Mouse (Mus musculus): ENCODE measurements around the gene Cacnb2. TPM values are rescaled to one million over a fixed set of nuclear protein-coding genes. Genes with fewer than 3 reads are reported as not detected.
"Not testable (repeated sequence)": the region's sequence is repeated elsewhere in the genome, so short reads cannot be mapped to it uniquely, and the experiment has no call there.

Cacnb2 gene
- total RNA-seq, 2 experiments from 2014 or later, result 16.5 to 25.0 TPM

DNA sequence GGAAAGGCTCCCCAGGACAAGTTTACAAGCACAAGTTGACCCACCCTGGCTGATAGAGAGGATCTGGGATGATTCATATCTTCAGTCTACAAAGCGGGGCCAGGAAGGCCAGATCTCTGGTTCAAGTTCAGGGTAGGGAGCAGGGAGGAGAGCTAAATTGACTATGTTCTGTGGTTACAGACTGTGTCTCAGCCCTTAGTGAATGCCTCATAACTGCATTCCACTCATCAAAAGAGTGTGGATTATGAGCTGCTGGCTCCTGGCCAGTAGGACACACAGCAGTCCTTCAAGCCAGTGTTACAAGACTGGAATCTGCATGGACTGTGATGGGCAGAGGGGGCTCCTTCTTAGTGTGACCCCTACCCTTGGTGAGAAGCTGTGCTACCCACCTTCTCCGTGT lies 48.4 kb downstream of the Cacnb2 start:
- intact Hi-C loops (cut with DNase I), result no loop called here
- DNase-seq, result peak; percentile 15

GRCm38 (mm10) chr2:14656673-14657072 lies 53.8 kb downstream of the Cacnb2 start:
- intact Hi-C loops (cut with DNase I), result no loop called here
- DNase-seq, result no peak

DNA sequence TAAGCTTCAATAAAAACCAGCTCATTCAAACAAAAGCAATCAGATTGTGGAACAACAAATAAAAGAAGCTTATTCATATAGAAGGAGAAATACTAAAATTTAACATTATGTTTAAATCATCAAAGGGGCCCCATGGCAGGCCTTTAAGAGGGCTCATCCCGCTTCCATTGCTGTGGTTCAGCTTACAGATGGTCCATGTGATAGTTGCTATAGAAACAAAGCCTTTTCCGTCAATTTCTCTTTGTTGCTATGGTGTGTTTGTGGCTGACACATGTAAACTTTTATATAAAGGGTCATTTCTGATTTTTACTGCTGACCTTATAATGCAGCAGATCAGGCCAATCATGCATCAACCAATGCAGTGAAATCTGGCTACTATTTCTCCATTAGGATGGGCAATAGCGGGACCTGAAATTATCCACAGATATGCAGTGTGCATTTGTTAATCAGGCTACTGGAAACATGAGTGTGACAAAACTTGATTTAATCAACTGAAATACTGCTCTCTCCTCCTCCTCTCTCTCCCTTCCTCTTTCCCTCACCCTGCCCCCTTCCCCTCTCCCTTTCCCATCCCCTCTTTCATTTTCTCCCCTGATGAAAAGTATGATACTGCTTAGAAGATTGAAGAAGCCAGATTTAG lies 54.4 kb downstream of the Cacnb2 start:
- intact Hi-C loops (cut with DNase I), result no loop called here
- DNase-seq, result no peak

DNA sequence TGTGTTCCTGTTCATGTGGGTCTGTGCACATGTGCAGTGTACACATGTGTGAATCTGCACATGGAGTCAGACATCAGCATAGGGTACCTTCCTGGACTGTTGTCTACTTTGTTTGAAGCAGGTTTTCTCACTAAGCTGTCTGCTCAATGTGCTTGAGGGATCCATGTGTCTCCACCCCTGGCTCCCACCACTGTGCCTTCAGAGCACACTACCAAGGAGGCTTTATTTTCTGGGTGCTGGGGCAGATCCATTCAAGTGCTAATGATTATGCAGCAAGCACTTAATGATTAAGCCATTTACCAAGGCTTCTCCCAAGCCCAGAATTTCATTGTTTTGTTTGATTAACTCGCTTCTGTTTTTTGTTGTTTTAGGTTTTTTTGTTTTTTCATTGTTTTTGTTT lies 62.3 kb downstream of the Cacnb2 start:
- intact Hi-C loops (cut with DNase I), result no loop called here
- no peak for DNase-seq

GRCm38 (mm10) chr2:14672117-14672516 lies 69.2 kb downstream of the Cacnb2 start:
- no peak for DNase-seq
- intact Hi-C loops (cut with DNase I), result loop anchor here (10.0 kb wide), 1 partner anchor 507 kb away; no protein-coding TSS in a partner anchor

GRCm38 (mm10) chr2:14676885-14677516 lies 74.1 kb downstream of the Cacnb2 start:
- DNase-seq, result peak; percentile 48

GRCm38 (mm10) chr2:14684231-14684630 lies 81.3 kb downstream of the Cacnb2 start:
- intact Hi-C loops (cut with DNase I), result no loop called here

More at GRCm38 (mm10) chr2:14676885-14677516, 74.1 kb downstream of the Cacnb2 start:
- intact Hi-C loops (cut with DNase I), result loop anchor here (10.0 kb wide), 1 partner anchor 512 kb away; no protein-coding TSS in a partner anchor

DNA sequence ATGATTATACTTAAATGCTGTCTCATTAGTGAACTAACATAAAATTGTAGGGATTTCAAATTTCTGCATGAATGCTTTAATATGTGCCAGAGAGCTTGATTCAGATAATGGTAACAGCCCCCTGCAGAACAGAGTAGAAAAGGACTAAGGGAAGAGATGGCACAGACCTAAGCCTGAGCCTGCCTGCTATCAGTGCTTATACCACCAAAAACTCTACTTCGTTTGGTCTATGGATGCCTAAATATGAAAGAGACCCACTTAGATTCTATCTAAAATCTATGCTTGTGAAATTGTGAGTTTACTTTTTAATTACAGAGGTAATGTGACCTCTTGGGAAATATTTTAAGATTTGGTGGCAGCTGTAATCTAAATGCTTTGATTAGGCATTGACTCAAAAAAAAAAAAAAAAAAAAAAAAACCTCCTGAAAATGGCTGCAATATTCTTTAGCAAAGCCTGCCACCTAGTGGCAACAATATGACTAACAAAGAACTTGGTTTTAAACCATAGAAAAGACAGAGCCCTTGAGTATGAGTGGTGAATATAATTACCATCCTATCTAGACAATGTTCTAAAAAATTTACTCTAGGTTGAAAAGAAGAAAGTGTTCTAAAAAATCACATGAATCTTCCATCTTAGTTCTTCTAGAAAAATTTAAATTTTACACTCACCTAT lies 100.2 kb downstream of the Cacnb2 start:
- intact Hi-C loops (cut with DNase I), result loop anchor here (5.0 to 10.0 kb wide), 4 partner anchors 398 to 1408 kb away; no protein-coding TSS in a partner anchor
- peak; percentile 24 for DNase-seq

More at GRCm38 (mm10) chr2:14684231-14684630, 81.3 kb downstream of the Cacnb2 start:
- no peak for DNase-seq

DNA sequence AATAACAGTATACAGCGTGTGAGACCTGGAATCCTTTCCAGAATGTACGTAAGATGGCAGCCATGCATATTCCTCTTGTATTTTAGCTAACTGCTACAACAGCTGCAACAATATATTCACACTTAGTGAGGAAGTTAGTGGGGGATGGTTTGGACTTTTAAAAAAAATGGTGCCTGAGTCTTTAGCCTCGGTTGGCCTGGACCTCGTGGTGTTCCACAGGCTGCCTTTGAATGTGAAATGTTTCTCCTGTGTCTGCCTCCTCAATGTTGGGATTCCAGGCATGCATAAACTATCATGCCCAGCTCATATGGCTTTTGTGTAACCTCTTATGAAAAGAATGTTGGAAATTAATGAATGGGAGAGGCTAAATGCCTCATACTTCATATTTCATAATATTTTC lies 100.8 kb downstream of the Cacnb2 start:
- intact Hi-C loops (cut with DNase I), result loop anchor here (5.0 to 10.0 kb wide), 4 partner anchors 399 to 1409 kb away; no protein-coding TSS in a partner anchor
- DNase-seq, result no peak

DNA sequence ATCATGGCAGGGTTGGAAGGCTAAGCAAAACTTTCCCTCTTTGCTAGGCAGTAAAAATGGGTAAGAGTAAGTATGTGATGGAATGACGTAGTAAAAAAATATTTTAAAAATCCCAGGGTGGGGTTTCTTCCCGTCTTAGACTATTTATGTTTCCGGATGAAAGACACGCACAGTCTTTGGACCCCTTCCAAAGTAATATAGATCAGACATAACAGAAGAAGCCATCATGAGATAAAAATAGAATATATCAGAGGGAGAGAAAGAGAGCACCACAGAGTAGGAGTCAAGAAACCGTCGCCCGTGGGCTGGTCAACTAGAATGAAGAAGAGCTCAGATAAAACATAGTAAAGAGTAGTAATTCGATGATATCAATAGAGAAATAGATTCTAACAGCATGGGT lies 107.4 kb downstream of the Cacnb2 start:
- intact Hi-C loops (cut with DNase I), result no loop called here
- DNase-seq, result no peak

- DNase-seq, result peak; percentile 1
- intact Hi-C loops (cut with DNase I), result no loop called here
Observed at GRCm38 (mm10) chr2:14711751-14712150, 108.9 kb downstream of the Cacnb2 start.

GRCm38 (mm10) chr2:14713049-14713448 lies 110.2 kb downstream of the Cacnb2 start:
- intact Hi-C loops (cut with DNase I), result no loop called here
- no peak for DNase-seq

GRCm38 (mm10) chr2:14716666-14717065 lies 113.8 kb downstream of the Cacnb2 start:
- no peak for DNase-seq

GRCm38 (mm10) chr2:14719119-14719718 lies 116.3 kb downstream of the Cacnb2 start:
- intact Hi-C loops (cut with DNase I), result no loop called here
- DNase-seq, result no peak

More at GRCm38 (mm10) chr2:14716666-14717065, 113.8 kb downstream of the Cacnb2 start:
- intact Hi-C loops (cut with DNase I), result no loop called here

DNA sequence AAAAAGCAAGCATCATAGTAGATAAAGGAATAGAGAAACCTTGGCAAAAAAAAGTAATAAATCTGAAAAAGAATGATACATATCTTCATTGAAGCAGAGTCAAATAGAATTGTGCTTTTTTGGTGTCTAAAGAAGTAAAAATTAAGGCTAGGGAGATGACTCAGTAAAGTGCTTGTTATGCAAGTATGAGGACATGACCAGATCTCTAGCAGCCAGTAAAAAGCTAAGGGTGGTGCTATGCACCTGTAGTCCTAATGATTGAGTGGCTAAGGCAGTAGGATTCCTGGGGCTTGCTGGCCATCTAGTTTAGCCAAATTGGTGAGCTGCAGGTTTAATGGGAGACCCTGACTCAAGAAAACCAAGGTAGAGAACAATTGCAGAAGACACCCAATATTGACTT lies 122.5 kb downstream of the Cacnb2 start:
- intact Hi-C loops (cut with DNase I), result no loop called here
- no peak for DNase-seq

GRCm38 (mm10) chr2:14726601-14727000 lies 123.7 kb downstream of the Cacnb2 start:
- intact Hi-C loops (cut with DNase I); DNase-seq: not testable (repeated sequence)

GRCm38 (mm10) chr2:14738927-14739326 lies 136.0 kb downstream of the Cacnb2 start:
- intact Hi-C loops (cut with DNase I), result no loop called here
- DNase-seq, result peak; percentile 2

DNA sequence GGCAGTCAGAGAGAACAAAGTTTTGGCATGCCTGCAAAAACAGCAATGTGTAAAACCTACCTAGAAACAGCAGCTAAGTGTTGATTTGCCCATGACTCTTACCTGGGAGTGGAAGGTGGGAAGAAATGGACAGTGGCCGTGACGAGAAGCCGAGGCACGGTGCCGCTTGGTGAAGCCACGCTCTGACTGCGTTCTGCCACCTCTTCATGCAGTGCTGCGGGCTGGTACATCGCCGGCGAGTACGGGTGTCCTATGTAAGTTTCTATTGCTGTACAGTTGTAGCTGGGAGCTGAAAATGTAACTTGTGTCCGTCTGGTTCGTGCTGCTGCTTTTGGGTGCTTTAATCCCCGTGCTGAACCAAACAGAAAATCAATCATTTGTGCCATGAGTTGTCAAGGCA lies 136.6 kb downstream of the Cacnb2 start:
- DNase-seq, result peak; percentile 3
- intact Hi-C loops (cut with DNase I), result no loop called here

- peak; percentile 38 for DNase-seq
- intact Hi-C loops (cut with DNase I), result no loop called here
Observed at GRCm38 (mm10) chr2:14740359-14740758, 137.5 kb downstream of the Cacnb2 start.

DNA sequence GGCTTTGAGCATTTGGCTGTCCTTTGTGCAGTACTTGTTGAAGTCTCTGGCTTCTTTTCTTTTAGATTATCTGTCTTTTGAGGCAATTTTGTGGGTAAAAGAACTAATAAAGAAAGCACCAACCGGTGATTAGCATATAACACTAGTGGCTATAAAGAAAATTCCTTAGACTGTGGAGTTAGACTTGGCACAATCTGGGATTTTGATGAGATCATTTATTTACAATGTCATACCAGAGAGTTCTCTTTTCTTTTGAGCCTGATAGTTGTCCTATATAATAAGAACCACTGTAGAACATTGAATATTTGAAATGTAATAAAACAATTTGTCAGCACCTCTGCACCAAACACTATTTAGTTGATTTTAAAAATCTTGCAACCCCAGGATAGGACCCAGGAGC lies 141.9 kb downstream of the Cacnb2 start:
- no peak for DNase-seq
- intact Hi-C loops (cut with DNase I), result no loop called here

GRCm38 (mm10) chr2:14762846-14763245 lies 160.0 kb downstream of the Cacnb2 start:
- intact Hi-C loops (cut with DNase I), result no loop called here
- DNase-seq, result no peak
